Mouse (Mus musculus): ENCODE measurements at regions not wholly inside any gene's neighbourhood (a gene's known extent, or its start where the extent isn't known, plus 50 kb on each side); places are given as distances from the start of the nearest gene placed in this dataset.
A peak's percentile ranks its signal among the peaks of the same experiment; 100 is the strongest.

DNA sequence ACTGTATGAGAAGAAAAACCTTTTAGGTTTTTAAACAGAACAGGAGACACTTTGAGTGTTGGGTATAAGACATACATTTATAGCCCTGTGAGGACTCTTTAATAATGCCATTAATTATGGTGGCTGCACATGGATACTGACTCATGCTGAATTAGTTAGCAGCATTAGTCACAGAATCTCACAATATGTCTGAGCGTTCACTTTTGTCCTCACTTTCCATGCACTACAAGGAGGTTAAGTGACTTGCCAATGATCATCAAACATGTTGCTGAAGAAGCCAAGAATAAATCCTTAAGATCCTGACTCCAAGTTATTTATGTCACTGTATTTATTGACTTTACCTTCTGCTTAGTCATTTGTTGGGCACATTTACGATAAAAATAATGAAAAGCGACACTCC lies 105.6 kb upstream of the Atxn7l3b start:
- DNase-seq (ENCODE audit: low read depth): no peak

DNA sequence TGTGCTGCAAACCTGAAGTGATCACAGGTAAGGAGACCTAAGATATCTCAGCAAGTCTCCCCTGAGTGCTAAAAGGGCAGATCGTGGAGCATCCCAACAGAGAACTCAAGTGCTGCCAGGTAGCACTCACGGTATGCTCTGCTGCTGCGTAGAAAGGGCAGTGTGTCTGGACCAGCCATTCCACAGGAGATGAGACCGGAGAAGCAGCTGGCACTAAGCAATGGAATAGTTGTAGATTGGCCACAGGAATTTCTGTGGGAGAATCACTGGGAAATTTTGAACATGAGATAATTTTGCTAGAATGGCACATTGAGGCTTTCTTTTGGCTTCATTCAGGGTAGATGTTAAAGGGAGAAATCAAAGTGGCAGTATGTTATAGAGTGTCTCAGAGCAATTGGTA lies 104.1 kb upstream of the Atxn7l3b start:
- DNase-seq (ENCODE audit: low read depth): no peak

DNA sequence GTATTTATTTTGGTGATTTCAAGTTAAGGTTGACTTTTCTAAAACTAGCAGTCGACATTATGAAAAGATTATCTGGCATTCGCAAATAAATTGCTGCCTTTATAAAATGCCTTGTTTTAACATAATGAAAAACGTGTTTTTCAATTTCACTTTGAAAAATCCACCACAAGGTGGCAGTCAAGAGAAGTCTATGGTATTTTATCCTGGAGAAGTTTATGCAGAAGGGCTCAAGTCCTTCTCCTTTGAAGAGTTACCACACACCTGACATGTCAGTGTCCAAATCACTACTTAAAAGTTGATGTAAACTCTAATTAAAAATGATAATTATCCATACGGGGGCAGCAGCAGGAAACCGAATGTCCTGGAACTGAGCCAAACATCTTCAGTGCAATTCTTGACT lies 98.5 kb upstream of the Atxn7l3b start:
- DNase-seq (ENCODE audit: low read depth): peak; percentile 16

DNA sequence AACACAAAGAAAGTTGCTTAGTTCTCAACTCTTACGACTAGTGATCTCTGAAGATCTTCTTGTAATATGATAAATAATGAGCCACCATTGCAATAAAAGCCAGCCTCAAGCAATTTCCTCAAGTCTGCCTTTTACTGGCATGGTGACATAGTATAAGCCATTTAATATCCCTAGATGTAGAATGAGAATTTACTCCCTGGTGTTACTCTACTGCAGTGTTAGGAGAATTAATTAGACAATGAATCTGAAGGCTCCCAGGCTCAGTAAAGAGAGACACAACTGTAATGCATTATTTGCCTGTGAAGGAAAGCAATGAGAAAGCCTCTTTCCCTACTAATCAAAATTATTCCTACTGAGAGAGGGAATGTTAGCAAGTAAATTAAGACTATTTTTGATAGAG lies 95.8 kb upstream of the Atxn7l3b start:
- DNase-seq (ENCODE audit: low read depth): no peak

DNA sequence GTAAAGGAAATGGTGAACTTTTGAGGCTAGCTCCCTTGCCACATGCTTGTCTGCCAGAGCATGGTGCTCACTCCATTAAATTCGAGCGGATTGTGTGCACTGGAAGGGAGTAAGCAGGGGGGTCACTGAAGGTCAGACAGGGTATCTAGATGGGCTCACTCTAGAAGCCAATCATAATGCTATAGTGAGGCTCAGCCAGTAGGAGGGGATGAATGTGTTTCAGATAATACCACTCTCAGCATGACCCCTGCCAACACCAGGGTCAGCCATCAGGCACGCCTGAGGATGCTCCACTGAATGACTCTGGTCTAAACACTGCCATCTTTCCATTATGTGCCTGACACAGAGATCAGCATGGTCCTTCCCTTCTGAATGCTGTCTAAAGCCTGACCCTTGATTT lies 80.3 kb upstream of the Atxn7l3b start:
- DNase-seq (ENCODE audit: low read depth): no peak

DNA sequence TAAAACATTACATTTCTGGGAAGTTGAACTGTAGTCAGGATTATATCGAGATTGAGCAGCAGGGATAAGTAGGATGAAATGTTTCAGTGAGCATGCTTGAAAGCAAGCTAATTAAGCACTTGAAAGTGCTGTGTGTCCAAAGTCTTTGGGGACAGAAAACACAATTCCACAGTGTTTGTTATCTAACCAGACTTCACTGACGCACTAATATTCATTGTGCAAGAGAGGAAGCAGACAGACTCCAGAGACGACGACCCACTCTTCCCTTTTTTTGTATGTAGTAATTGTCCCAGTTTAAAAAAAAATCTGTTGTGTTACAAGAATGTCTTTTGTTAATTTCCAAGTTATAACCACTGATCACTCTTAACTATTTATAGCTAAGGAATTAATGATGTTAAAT lies 61.9 kb upstream of the Atxn7l3b start:
- no peak for DNase-seq (ENCODE audit: low read depth)

DNA sequence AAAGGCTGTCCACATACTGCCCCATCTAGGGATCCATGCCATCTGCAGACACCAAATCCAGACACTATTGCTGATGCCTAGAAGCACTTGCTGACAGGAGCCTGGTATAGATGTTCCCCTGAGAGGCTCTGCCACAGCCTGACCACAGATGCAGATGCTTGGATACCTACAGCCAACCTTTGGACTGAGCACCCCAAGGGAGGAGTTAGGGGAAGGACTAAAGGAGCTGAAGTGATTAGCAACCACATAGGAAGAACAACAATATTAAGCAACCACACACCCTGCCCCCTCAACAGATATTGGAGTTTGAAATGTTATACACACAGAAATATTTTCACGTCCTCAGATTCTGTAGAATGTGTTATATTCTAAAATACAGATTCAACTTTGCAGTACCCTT lies 53.9 kb upstream of the Atxn7l3b start:
- no peak for DNase-seq (ENCODE audit: low read depth)
